Mouse (Mus musculus) frontal cortex, adult (tissue): ENCODE data around the gene Kctd12.
A peak's percentile ranks its signal among the peaks of the same experiment; 100 is the strongest.

ENCODE experiments used
- ATAC-seq: cut with Nextera tagmentation; 2 replicates; pipeline ENCODE4 v1.9.2; 2017; ENCODE audit warnings: mild to moderate bottlenecking, moderate library complexity, mixed read lengths; ENCODE audit not compliant: low TSS enrichment

Kctd12 gene

GRCm38 (mm10) chr14:102982627-102983540, at the start of gene Kctd12:
Gene Kctd12 (minus strand): TSS chr14:102982637.
- peak; percentile 62 for ATAC-seq

DNA sequence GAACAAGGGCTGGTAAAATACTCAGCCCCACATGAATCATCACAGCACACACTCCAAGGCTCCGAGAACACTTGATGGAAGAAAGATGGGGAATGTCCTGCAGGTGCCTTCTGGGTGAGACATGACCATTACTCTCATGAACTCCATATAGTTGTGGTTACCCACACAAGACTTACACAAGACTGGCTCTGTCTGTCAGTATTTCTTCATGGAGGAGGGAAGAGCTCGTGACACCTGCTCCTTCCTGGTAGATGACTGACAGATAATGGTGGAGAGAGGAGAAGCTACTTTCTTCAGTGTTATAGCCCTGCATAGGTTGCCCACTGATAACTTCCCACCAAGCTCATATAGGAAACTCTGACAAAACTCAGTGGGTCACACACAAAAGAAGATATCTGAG, 46.8 kb upstream of the Kctd12 start:
- ATAC-seq: no peak

DNA sequence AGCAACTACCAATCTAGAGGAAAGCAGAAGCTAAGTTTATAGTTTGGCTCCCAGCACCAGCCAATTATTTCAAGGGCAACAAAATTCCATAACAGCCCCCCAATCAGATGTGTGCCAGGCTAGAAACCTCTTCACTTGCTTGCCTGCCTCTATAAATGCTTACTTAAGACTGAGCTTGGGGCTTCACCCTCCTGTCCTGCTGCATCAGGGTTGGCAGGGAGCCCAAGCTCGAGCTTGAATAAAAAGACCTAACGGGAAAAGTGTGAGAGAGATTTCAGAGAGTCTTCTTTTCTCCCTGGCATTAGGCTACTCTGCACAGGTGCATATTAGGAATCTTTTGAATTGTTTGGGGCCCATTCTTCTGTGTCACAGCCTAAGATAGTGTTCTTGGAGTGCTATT, 37.6 kb upstream of the Kctd12 start:
- ATAC-seq: no peak

DNA sequence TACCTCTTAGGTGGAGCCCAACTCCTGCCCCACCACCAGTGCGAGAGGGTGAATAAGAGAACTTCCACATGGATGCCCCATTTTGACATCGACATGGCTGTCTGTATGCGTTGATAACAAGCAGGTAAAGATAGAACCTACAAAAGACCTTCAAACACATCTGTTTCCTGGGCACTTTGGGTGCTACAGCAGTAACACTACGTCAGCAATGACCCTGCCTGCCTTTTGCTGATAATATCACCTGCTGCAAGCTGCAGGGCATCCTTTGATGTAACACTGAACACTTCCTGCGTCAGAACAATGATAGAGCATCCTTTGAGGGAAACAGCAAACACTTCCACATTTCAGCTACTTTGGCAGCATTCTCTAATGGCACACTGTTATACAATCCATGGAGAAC, 34.6 kb upstream of the Kctd12 start:
- ATAC-seq: no peak

GRCm38 (mm10) chr14:103012563-103013150, 30.2 kb upstream of the Kctd12 start:
- ATAC-seq: peak; percentile 98

DNA sequence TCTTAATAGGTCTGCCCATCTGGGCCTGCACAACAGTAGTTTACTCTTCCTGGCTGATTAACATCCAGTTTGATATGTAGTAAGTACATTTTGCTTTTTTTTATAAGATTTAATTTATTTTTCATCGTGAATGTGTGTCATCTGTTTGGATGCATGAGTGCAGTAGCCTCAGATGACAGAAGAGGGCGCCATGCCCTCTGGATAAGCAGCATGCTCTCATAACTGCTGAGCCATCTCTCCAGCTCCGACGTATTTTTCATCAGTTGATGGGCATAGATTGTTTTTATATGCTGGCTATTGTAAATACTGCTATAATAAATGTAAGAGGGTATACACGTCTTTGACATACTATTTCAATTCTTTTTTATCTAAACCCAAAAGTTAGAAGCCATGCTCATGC, 29.3 kb upstream of the Kctd12 start:
- ATAC-seq: peak; percentile 81

DNA sequence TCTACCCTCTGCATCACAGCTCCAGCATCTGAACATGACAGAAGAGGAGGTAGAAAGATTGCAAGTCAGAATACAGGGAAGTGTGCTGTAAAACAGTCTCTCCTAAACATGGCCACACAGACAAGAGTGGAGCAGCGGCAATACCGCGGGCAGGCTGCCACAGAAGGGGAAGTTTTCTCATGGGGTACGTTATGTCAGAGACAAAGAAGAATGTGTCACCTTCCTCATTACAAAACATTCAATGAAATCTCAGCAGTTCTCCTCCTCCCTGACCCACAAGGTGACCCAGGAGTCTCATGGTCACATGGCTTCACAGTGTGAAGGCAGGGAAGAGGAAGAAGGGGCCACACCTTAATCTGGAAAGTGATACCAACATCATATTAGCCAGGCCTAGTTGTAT, 25.3 kb upstream of the Kctd12 start:
- ATAC-seq: no peak

- ATAC-seq: peak; percentile 91
Measured at GRCm38 (mm10) chr14:102994662-102995561, 12.5 kb upstream of the Kctd12 start.

GRCm38 (mm10) chr14:102990765-102991164, 8.3 kb upstream of the Kctd12 start:
- ATAC-seq: peak; percentile 56; the same call in 1 of the 2 replicates

DNA sequence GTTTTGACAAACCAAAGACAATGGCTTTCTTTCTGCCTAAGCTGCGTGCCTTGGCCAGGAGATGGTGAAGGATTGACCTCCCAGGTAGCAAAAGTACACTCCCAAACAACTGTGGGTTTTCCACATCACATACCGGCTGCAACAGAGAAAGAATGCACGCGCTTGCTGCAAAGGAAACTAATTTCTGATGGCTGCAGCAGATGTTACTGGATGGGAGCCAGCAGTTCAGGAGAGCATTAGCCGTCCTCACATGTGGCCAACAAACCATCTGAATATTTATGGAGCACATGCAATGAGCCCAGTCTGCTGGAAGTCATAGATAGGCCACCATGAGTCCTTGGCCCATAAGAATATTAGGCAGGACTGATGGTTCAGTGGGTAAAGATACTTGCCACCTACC, 7.4 kb upstream of the Kctd12 start:
- ATAC-seq: no peak

- ATAC-seq: peak; percentile 55; the same call in 1 of the 2 replicates
Measured at GRCm38 (mm10) chr14:102989254-102989653, 6.8 kb upstream of the Kctd12 start.

DNA sequence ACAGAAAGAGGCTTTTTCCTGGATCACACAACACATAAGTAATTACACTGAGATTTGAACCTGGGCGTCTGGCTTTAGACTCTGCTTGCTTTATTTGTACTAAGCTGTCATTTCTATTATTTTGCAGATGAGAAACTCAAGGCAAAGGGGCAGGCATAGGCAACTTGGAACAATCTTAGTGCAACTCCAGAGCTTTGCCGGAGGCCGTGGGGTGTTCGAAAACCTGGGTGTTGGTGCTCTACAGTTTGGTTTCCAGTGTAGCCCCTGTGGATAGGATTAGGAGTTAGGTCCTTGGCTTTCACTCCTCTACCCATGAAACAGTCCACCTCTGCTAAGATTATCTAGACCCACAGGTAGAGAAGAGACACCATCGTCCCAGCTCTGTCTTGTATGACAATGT, 5.2 kb upstream of the Kctd12 start:
- no peak for ATAC-seq

DNA sequence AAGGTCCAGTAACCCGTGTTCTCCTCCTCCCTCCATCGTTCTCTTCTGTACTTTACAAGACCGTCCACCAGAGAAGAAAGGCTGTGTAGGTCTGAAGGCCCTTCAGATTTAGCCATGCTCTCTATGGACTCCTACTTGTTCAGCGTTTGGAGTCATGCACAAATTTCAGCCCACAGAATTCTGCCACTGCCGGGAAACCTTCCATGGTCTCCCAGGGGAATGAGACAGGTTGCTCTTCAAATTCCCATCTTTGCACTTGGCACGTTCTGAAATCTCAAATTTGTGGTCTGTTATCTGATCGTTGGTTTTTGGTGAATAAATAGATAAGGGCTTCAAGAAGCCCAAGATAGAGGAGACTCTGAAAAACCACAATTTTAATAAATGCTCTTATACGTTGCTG, 1.2 kb upstream of the Kctd12 start:
- no peak for ATAC-seq

DNA sequence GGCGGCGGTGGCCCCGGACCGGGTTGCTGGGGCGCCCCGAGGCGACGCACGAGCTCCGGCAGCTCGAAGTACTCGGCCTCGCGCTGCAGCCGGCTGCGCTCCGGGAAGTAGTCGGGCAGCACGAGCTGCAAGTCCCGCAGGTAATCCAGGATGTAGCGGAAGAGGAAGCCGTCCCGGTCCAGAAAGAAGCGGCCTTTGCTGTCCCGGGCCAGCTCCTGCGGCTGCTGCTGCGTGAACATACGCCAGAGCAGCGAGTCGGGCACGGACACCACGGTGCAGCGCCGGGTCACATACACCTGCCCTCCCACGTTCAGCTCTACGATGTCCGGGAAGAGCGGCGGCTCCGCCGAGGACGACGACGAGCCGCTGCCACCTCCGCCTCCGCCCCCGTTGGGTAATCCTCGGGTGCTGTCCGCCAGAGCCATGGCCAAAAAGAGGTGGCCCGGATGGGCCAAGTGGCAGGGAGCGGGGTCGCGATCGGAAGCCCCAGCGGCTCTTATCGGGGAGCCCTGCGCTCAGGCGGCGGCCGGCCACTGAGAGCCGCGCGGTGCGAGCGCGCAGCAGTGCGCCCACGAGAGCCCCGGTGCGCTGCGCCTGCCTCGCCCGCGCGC, 316 bp downstream of the Kctd12 start:
- peak; percentile 30 for ATAC-seq

GRCm38 (mm10) chr14:102981441-102982015, 909 bp downstream of the Kctd12 start:
- ATAC-seq: peak; percentile 59

DNA sequence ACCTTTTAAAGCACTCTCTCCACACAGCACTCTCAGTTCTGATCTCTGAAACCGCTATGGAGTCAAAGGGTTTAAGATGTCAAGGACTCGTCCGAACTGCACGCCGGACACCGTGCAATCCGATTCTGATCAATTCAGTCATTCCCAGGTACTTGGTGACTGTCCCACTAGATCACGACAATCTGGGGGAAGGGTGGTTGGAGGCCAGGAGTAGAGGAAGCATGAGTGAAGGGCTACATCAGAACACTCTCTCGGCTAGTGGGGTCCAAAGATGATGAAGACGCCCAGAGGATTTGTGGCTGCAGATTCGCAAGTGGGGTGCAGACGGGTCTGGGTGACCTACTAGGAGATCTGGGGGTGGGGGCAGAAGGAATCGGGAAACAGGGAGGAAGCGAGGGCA, 1.5 kb downstream of the Kctd12 start:
- peak; percentile 0; the same call in 1 of the 2 replicates for ATAC-seq

DNA sequence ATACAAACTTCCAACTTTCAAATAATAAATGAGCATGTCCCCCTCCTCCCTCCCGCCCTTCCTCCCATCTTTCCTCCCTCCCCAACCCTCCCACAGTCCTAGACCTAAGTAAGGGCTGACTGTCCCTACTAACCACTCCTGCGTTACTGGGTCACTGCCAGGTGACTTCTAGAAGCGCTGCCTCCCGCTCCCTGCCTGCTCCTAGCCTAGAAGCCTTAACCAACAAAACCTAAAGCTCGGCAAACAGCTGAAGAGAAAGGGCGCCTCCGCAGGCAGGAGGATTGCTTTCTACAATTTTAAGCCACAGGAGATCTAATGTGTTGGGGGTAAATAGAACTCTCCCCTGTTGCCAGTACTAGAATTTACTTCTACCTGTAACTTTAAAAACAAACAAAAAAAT, 2.0 kb downstream of the Kctd12 start:
- peak; percentile 15; the same call in 1 of the 2 replicates for ATAC-seq

DNA sequence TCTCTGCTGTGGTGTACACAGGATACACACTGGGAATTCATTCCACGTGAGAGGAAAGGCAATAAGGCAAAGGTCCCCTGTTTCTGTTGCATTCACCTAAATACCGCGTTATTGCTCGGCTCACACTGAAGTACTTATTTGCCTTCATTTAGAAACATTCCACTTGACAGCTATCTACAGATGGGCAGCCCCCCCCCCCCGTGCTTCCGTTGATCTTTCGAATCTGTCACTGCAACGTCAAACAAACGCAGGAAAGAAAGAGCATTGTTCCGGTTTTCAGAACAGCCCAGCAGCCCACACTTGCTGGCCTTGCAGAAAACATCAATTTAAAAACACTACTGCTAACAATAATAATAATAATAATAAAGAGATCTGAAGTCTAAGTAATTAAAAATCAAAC, 2.6 kb downstream of the Kctd12 start:
- ATAC-seq: no peak

DNA sequence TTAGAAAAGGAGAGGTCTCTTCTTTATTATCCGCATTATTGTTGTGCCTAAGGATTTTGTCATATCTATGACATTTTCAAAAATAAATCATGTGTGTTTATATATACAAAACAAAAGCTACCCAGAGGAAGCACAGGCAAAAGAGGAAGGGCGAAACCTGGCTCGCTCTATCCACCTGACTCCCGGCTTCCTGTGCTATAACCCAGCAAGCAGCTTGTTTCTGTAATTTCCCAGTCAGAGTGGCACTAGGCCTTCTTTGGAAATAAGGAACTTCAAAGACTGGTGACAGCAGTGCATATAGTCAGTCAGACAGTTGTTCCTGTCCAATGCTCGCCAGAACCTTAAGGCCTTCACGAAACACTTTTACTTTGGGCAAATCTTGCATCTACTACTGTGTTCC, 6.6 kb downstream of the Kctd12 start:
- 0 out of 2 replicates have a peak, but pooled peaks have one; percentile 22 for ATAC-seq

- no peak for ATAC-seq
Measured at GRCm38 (mm10) chr14:102968824-102969223, 13.6 kb downstream of the Kctd12 start.

DNA sequence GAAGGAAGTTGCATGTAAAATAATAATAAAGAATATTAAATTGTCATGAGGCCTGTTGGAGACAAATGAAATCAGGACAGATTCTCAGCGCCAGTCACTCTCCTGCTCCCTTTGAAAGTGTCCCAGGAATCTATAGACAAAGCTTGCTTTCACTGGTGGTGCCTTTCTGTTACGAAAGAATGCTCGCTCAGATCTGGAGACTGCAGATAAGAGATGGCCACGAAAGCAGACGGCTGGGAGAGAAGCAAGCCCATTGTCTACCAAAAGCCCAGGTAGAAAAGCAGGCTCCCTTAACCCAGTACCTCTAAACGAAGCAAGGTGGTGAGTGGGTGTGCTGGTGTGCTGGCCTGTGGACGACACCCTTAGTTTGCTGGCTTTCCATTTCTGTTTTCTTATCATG, 16.2 kb downstream of the Kctd12 start:
- ATAC-seq: peak; percentile 69
